Mouse (Mus musculus) spleen, embryonic (tissue): ENCODE results near the gene Rala.

Source experiments
- CTCF ChIA-PET: fragments of 350-600 bp; sonication (Branson Sonifier 250); formaldehyde crosslinking; loops from one replicate; lab custom pipeline; 2022; lab: Charles Lee

Gene Rala

DNA sequence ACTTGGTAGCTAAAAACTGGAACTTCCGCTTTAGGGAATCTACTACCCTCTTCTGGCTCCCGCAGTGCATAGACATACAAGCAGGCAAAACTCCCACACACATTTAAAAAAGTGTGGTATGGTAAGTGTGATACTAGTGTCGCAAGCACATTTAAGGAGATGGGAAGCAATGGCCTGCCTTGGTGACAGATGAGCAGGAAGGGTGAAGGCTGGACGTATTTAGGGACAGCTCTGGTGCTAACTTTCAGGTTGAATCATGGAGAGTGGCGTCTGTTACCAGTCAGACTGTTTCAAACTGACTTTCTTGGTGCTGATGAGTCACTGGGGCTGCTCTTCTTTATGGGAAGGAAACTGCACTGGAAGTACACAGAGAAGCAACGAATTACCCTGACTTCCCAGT, 52.5 kb downstream of the Rala start:
- CTCF ChIA-PET, result no interaction called here

DNA sequence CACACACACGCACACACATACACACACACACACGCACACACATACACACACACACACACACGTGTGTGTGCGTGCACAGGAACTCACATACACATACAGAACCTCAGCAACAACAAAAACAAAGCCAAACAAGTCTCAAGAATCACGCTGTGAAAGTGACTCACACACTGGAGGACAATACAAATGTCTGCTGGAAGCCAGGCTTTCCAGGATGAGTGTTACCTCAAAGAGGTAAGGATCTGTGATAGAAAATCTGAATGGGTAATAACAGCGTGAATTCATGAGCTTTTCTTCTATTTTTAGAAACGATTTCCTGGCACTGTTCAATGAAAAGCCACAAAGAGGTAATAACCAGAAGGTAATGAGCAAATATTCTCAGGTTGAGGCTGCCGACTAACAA, 59.8 kb downstream of the Rala start:
- CTCF ChIA-PET, result interaction anchor here (0.5 kb wide), 1 partner anchor 125 kb away, joined by 3 read pairs; no protein-coding TSS in a partner anchor

DNA sequence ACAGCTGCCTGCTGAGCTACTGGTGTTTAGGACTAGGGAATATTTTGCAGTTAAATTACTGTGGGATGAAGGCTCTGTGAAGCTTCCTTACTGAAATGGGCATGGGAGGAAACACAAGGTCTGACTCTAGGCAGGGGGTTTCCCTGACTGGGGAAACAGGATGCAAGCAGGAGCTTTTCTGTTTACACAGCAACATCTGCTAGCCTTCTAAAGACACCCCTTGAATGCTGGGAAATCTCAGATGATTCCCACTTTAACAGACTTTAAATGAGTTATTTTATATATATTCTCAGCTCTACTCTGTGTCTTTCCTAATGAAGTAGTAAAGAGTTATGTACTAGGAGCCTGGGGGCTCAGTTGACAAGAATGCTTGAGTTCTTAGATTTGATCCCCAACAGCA, 65.0 kb downstream of the Rala start:
- CTCF ChIA-PET, result no interaction called here

DNA sequence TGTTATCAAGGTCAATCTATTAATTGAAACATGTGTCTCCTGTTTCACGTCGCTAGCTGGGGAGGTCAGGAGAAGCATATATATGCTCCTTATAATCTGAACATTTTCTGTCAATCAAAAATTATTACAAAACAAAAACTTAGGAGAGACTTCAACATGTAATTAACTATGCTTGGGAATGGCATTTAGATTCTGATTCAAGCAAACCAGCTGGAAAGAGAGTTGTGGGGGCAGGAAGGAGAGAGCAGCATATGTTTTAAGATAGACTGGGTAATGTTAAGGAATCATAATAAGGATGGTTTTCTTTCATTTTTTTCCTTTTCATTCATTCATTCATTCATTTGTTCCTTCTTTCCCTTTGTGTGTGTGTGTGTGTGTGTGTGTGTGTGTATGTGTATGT, 77.3 kb downstream of the Rala start:
- CTCF ChIA-PET, result no interaction called here

DNA sequence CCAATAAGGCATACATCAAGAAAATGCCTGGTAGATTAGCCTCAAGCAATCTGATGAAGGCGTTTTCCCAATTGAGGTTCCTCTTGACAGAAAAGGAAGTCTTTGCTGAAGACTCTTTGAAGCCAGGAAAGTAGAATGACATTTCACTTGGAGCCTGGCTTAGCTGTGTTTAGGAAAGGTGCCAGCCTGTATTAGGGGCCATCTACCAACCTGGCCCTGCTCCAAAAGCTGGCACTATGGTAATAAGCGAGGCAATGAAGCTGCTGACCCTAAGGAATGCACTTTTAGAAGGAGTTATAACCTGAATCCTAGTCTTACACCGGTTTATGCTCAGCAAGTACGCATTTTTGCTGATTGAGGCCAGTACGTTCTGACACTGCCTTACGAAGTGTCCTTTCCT, 83.5 kb downstream of the Rala start:
- CTCF ChIA-PET, result no interaction called here

DNA sequence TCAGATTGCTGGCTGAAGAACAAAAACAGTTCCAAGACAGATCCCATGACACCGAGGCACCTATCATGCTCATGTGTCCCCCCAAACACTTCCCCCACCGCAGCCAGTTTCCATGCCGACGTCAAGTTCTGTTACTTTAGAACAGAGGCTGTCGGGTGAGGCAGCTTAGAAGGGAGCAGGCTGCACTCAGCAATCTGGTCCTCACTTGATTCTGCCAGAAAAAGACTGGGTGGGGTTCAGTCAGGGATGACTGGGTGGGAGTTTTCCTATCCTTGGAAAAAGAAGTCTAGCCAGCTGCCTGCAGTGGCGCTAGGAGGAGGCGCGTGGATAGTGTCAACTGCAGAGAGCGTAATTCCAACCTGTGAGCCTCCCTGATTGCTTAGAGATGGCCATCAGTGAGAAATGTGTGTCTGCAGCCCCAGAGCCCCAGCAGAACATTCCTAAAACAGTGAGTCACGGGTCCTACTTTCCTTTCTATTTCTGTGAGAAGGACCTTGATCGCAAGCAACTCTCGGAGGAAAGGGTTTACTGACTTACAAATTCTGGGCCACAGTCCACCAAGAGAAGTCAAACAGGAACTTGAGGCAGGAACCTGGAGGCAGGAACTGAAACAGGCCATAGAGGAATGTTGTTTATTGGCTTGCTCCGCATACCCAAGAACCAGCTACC, 84.5 kb downstream of the Rala start:
- CTCF ChIA-PET, result no interaction called here

DNA sequence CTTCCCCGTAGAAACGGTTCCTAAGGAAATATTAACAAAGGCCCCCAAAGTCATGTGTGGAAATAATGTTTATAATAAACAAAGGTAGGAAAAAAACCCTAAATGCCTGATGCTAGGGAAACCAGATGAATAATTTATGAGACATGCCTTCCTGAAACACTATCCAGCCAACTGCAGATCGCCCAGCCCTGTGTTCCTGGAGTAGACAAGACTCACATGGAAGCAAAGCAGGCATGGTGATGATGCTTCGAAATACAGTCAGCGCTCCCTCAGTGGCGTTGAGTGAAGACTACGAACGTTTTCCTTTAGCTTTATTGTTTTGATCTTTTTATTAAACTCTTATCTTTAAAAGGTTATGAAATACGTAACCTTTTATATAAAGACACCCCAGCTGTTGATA, 87.0 kb downstream of the Rala start:
- CTCF ChIA-PET, result interaction anchor here (0.6 kb wide), 1 partner anchor 16 kb away, joined by 3 read pairs; no protein-coding TSS in a partner anchor

DNA sequence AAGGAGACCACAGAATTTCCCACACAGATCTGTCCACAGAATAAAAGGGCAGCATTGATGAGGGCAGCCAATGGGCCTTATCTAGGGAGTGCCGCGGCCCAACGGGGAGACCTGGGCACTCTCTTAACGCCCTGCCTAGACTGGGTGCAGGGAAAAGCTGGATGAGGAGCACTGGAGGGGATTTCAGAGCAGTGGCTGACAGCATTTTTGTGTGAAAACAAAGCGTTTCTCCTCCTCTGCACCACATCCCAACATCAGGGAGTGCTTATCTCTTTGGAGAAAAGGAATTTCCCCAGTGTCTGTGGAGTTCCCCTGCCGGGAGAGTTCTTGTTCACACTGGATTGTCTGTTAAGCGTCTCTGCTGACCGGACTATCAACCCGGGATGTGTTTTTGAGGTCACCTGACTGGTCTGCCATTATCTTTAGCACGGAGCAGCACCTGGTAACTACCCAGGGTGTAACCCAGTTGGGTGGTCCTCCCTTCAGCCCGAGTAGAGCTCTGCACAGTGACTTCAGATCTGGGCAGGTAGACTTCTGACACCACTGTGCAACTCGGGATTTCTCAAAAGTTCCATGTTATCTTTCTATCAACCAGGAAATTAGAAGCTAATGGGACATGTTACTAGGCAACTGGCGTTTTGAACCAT, 88.4 kb downstream of the Rala start:
- CTCF ChIA-PET, result no interaction called here

DNA sequence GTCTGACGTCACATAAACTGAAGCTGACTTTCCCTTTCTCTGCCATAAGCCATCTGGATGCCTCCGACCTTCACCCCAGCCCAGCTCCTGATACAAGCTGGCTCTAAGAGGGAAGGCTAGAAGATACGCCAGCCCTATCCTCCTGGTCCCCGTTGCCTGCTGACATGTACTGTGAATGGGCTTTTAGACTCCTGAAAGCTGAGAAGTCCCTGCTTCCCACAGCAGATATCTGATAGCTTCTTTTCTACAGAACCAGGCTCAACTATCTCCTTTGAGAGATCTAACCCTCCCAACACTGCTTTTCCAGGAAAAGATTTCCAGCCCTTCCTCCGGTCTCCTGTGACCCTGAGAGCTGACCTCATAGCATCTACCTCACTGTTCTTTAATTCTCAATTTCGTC, 89.3 kb downstream of the Rala start:
- CTCF ChIA-PET, result no interaction called here

DNA sequence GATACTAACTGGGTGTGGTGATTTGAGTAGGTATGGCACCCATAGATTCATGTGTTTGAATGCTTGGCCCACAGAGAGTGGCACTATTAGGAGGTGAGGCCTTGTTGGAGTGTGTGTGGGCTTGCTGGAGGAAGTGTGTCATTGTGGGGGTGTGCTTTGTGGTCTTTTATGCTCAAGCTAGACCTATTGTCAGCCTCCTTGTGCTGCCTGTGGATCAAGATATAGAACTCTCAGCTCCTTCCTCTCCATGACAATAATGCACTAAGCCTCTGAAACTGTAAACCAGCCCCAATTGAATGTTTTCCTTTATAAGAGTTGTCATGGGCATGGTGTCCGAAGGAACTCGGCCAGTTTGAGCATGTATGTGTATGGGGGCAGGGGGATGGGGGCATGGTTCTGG, 100.7 kb downstream of the Rala start:
- CTCF ChIA-PET, result no interaction called here

DNA sequence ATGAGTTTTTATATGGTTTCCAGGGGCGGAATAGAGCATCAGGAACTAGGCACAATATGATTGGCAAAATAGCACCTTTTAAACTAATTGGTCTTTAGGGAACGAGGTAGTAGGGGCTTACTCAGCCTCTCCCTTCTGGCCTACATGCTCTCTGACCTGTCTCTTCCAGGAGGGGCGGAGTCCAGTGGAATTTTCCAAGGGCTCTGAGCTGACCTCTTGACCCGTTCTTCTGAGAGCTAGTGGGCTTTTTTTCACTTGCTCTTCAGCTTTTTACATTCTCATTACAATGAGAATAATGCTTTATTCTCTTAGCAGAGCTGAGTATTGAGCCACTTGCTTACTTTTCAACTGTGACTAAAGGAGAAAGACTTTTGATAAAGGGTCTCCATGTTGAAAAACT, 101.3 kb downstream of the Rala start:
- CTCF ChIA-PET, result no interaction called here

DNA sequence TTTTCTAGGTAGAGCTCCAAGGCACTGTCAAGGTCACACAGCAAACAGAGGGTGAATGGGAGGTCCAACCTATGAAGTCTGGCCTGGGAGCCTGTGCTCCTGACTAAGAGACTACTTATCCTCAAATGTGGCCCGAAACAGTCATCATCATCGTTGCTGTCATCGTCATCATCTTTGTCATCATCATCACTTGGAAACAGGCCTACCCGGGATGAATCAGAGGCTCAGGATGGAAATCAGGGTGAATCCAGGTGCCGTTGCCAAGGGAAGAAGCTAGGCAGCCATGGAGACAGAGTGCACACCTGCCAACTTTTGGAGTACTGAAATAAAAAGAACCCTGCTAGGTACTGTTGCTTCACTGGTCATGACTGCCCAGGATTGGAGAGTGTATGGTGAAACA, 104.9 kb downstream of the Rala start:
- CTCF ChIA-PET, result interaction anchor here (0.6 kb wide), 1 partner anchor 120 kb away, joined by 3 read pairs; no protein-coding TSS in a partner anchor

DNA sequence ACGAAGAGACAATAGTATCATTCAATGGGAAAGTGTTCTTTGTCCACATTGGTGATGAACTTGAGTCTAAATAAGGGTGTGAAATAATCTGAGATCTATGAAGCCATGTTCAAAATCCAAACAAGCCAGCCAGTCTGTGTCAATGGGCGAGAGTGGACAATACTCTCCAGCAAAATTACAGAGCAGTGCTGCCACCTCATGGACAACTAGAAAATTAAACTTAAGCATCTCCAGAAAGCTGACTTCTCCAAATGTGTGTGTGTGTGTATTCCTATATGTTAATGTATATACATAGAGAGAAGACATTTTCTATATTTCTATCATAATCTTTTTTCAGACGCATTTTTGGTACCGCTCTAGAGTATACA, 105.6 kb downstream of the Rala start:
- CTCF ChIA-PET, result no interaction called here

DNA sequence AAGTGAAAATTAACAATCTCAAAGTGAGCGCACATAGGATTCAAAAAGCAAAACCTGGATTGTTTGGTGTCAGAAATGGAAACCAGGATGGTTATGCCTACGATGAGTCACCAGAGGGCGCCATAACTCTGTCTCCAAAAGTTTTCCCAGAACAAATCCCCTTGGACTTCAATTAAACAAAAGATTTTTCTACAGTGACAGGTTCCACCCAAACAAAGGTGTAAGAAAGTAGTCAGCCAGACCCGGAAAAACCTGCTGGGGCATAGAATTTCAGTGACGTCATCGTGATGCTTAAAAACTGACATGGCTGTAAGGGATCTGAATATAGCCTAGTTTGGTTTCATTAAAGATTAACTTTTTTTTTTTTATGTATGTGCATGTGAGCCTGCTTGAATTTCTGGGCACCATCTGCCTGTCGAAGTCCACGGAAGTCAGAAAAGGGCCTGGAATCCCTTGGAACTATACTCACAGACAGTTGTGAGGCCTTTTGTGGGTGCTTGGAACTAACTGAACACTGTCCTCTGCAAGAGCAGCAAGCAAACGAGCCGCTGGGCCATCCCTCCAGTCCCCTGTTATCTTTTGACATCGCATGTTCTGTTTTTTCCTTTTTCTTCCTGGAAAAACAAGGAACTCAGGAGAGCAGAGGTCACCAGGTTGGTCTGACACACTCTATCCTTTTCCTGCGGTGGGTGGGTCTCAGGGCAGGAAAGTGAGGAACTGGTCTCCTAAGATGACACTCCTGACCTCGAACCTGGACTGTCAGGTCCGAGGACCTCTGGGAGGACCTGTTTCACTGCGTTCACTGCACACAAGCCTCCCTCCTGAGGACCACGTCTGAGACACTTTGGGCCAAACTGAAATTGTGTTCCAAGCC, 106.2 kb downstream of the Rala start:
- CTCF ChIA-PET, result interaction anchor here (0.8 kb wide), 1 partner anchor 34 kb away, joined by 3 read pairs; no protein-coding TSS in a partner anchor

DNA sequence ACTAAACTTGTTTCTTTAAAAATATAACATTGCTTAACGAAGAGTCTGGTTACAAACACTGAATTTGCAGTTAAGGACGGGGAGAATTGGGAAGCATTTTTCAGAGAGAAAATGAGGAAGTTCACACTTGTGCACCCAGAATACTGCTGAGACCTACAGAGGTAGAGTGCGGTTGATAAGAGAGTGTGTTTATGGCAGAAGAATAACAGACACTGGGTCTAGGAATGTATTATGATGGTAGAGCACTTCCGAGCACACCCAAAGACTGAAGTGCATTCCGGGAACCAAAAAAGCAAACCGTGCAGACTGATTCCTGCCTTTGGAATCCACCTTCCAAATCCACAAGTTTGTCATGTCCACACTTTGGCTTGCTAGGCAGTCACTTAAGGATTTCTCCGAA, 107.2 kb downstream of the Rala start:
- CTCF ChIA-PET, result interaction anchor here (0.8 kb wide), 1 partner anchor 33 kb away, joined by 3 read pairs; no protein-coding TSS in a partner anchor

DNA sequence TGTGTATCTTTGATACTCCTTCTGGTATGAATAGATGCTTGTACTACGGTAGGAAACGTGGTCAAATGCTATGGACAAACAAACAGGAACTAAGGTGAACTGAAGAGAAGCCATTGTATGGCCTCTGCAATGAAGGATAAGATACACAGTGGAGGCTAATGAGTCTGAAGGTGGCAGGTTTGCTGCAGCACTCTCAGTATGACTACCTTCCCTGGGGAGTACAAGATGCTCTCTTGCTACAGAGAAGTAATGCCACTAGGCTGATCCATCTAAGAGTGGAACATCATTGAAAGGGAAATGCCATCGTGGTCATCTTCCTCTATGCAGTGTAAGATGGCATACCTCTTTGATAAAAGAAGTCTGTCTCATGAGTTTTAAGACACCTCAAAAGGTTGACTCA, 111.1 kb downstream of the Rala start:
- CTCF ChIA-PET, result no interaction called here
